Mouse (Mus musculus): ENCODE results near the gene Trim43c. TPM values are rescaled to one million over a fixed set of nuclear protein-coding genes. Genes with fewer than 3 reads are reported as not detected.

Gene Trim43c
- polyA plus RNA-seq (2012; rRNA removed) = not detected in 2 replicates

GRCm38 (mm10) chr9:88838864-88839263 is at the start of gene Trim43c:
Trim43c (plus strand) TSS chr9:88839164.

Other genes starting within 250 kb of the Trim43c start
- 16.9 and 17.9 TPM in 2 replicates for gene Mthfsl, start 118.9 kb upstream of the Trim43c start, polyA plus RNA-seq (2012; rRNA removed)
- gene Bcl2a1d, start 107.2 kb upstream of the Trim43c start, polyA plus RNA-seq (2012; rRNA removed) = 0.17 and 0.25 TPM in 2 replicates
- 0.29 and 0.56 TPM in 2 replicates for gene Bcl2a1a, start 117.7 kb downstream of the Trim43c start, polyA plus RNA-seq (2012; rRNA removed)